Mouse (Mus musculus) Muller cell, postnatal 12 days (primary cell): ENCODE measurements around the gene Fdxr.

Experiments
- DNase-seq: peaks from one replicate; pipeline ENCODE4 v3.0.0-alpha.2; 2015; ENCODE audit errors: inconsistent ontology term

Fdxr gene

GRCm38 (mm10) chr11:115276780-115277603 is at the start of gene Fdxr:
Gene Fdxr, minus strand, starts transcription at chr11:115277050.
- DNase-seq = peak; percentile 100

GRCm38 (mm10) chr11:115323354-115323753 is 46.5 kb upstream of the Fdxr start:
- DNase-seq = no peak

- DNase-seq = peak; percentile 78
These were observed 45.2 kb upstream of the Fdxr start, which contains the start of gene Ush1g for GRCm38 (mm10) chr11:115321906-115322693. Gene Ush1g, minus strand, starts transcription at chr11:115322041.

GRCm38 (mm10) chr11:115319704-115320383 is 43.0 kb upstream of the Fdxr start:
- no peak for DNase-seq

- no peak for DNase-seq
These were observed 41.6 kb upstream of the Fdxr start for GRCm38 (mm10) chr11:115318245-115319027.

- DNase-seq = no peak
These were observed 40.4 kb upstream of the Fdxr start for GRCm38 (mm10) chr11:115317204-115317603.

GRCm38 (mm10) chr11:115314249-115314648 is 37.4 kb upstream of the Fdxr start:
- DNase-seq = no peak

- DNase-seq = no peak
These were observed 31.9 kb upstream of the Fdxr start for GRCm38 (mm10) chr11:115308781-115309180.

- DNase-seq = no peak
These were observed 30.0 kb upstream of the Fdxr start, which contains the start of gene Otop2 for GRCm38 (mm10) chr11:115306863-115307262. Gene Otop2, plus strand, starts transcription at chr11:115307163.

GRCm38 (mm10) chr11:115303167-115303566 is 26.3 kb upstream of the Fdxr start:
- DNase-seq = no peak

GRCm38 (mm10) chr11:115301351-115301750 is 24.5 kb upstream of the Fdxr start:
- no peak for DNase-seq

GRCm38 (mm10) chr11:115300745-115301144 is 23.9 kb upstream of the Fdxr start:
- no peak for DNase-seq

- DNase-seq = no peak
These were observed 21.3 kb upstream of the Fdxr start for GRCm38 (mm10) chr11:115298160-115298559.

GRCm38 (mm10) chr11:115297214-115297826 is 20.5 kb upstream of the Fdxr start, which contains the start of gene Fads6:
Gene Fads6, minus strand, starts transcription at chr11:115297663.
- DNase-seq = peak; percentile 65

- no peak for DNase-seq
These were observed 19.8 kb upstream of the Fdxr start for GRCm38 (mm10) chr11:115296471-115297210.

- DNase-seq = no peak
These were observed 19.1 kb upstream of the Fdxr start for GRCm38 (mm10) chr11:115295939-115296338.

GRCm38 (mm10) chr11:115292631-115293375 is 16.0 kb upstream of the Fdxr start:
- no peak for DNase-seq

GRCm38 (mm10) chr11:115291503-115291902 is 14.7 kb upstream of the Fdxr start:
- no peak for DNase-seq

- DNase-seq = peak; percentile 34
These were observed 14.1 kb upstream of the Fdxr start for GRCm38 (mm10) chr11:115290919-115291318.
